Mouse (Mus musculus) lung, adult 2 months (tissue): Measurements from ENCODE around the gene Ntm.

Source experiments
- CTCF ChIP-seq: fragments of 200-500 bp; IDR thresholded peaks from 2 replicates; pipeline ENCODE4 v1.5.1; 2011; ENCODE audit warnings: mild to moderate bottlenecking, low read length, control low read depth; ENCODE audit not compliant: insufficient read depth
- POLR2A ChIP-seq: fragments of 200-500 bp; IDR thresholded peaks from 2 replicates; pipeline ENCODE4 v1.6.1; 2011; ENCODE audit warnings: low read depth, mild to moderate bottlenecking, control low read depth, low read length, borderline replicate concordance; ENCODE audit errors: extremely low read depth

DNA sequence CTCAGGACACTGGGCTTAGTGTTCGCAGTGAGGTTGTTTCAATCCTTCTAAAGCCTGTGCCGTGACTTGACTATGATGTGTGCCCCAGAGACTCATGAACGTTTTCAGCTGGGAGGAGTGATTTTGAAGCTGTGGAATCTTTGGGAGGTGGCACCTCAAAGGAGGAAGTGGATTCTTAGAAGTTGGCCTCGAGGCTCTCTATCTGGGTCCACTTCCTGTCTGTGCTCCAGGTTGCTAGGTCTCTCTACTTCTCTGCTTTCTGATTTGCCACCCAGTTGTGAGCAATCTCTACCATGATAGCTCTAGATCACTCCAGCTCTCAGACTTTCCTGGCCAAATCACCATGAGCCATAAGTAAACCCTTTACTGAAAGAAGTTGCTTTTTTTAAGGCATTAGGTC lies 180.2 kb downstream of the Ntm start:
- TF ChIP-seq CTCF (no peak), POLR2A (no peak)
